Mouse (Mus musculus): ENCODE data around the gene Tulp2. TPM values are rescaled to one million over a fixed set of nuclear protein-coding genes. Genes with fewer than 3 reads are reported as not detected.

Tulp2 gene
- polyA plus RNA-seq (2012; rRNA removed): 0.20 and 0.46 TPM in 2 replicates

DNA sequence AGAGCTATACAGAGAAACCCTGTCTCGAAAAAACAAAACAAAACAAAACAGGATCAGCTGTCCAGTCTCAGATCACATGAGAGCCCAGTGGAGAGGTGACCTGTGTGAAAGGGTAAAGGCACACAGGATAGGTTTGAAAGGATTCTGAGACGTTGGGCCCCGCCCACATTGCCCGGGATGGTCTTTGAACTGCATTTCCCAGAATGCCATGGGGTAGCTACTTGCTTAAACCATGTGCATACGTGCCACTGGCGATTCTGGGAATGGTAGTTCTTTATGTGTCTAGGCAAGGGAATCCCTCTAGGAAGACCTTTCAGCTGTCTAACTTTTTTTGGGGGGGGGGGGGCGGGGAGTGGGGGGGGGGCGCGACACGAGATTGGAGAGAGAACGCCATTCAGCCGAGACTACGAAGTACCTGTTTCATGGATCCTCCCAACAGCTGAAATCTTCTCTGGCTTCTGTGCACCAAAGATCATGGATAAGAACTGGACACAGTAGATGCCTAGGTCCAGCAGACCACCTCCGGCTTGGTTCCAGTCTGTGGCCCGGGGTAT lies at the start of gene Tulp2:
TSS of gene Tulp2 (plus strand) at position 504 of the 554 bp plus-strand sequence.
- no peaks in the 10 kb centered on the region for H3K27me3 ChIP-seq (replicated peaks; ENCODE audit: control insufficient read depth, insufficient read depth, low read length)
- TF ChIP-seq CTCF (conservative IDR thresholded peaks at IDR 0.05; ENCODE audit: insufficient read depth, insufficient read length, low read depth, low read length): no peak
- no peak for TF ChIP-seq POLR2A (IDR thresholded peaks at IDR 0.05; ENCODE audit: low read depth, low read length)
- H3K4me3 ChIP-seq (ENCODE audit: insufficient read depth, low read depth, low read length): no peak within 1 kb of the TSS
- H3K27ac ChIP-seq (ENCODE audit: insufficient read depth, low read depth, low read length): no peak within 1 kb of the TSS
- H3K4me1 ChIP-seq (ENCODE audit: control insufficient read depth, insufficient read depth, low read length): no peaks in the 10 kb centered on the region; the same call in 1 of the 2 replicates
- 46% methylated on average over 15 of the region's 15 CpGs for WGBS
- DNase-seq: peak; percentile 85
- H3K36me3 ChIP-seq (ENCODE audit: control insufficient read depth, insufficient read depth, low read length): no peaks in the 10 kb centered on the region

DNA sequence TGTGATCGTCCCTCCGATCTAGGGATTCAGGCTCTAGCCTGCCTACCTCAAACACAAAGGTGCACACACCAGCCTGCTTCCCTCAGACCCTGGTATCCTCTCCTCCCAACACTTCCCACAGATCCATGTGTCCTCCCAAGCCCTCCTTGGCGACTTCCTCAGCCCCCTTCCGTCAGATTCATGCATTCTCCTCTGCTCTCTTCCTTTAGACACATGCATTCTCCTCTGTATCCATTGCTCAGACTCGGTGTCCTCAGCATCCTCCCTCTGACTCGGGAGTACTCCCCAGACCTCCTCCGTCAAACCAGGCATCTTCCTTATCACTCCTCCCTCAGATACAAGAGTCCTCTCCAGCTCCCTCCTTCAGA lies 47.9 kb upstream of the Tulp2 start:
- Histone ChIP-seq H3K4me1 (ENCODE audit: control insufficient read depth, insufficient read depth, low read length) (peaks cover 12% of the 10 kb centered on the region), H3K27me3 (replicated peaks; ENCODE audit: control insufficient read depth, insufficient read depth, low read length) (no peaks in the 10 kb centered on the region), H3K36me3 (ENCODE audit: control insufficient read depth, insufficient read depth, low read length) (no peaks in the 10 kb centered on the region), H3K27ac (ENCODE audit: insufficient read depth, low read depth, low read length) (no peak overlapping the region), H3K4me3 (ENCODE audit: insufficient read depth, low read depth, low read length) (peak overlapping the region; percentile 72)
- TF ChIP-seq POLR2A (IDR thresholded peaks at IDR 0.05; ENCODE audit: low read depth, low read length) (no peak), CTCF (conservative IDR thresholded peaks at IDR 0.05; ENCODE audit: insufficient read depth, insufficient read length, low read depth, low read length) (no peak)
- under 1% methylated on average over 7 of the region's 7 CpGs for WGBS
- DNase-seq: no peak

- under 1% methylated on average over 45 of the region's 45 CpGs for WGBS
- Histone ChIP-seq H3K4me3 (ENCODE audit: insufficient read depth, low read depth, low read length) (peak within 1 kb of the TSS; percentile 87), H3K27me3 (replicated peaks; ENCODE audit: control insufficient read depth, insufficient read depth, low read length) (no peaks in the 10 kb centered on the region), H3K36me3 (ENCODE audit: control insufficient read depth, insufficient read depth, low read length) (no peaks in the 10 kb centered on the region), H3K27ac (ENCODE audit: insufficient read depth, low read depth, low read length) (peak within 1 kb of the TSS; percentile 85), H3K4me1 (ENCODE audit: control insufficient read depth, insufficient read depth, low read length) (peaks cover 12% of the 10 kb centered on the region)
- peak; percentile 46 for TF ChIP-seq POLR2A (IDR thresholded peaks at IDR 0.05; ENCODE audit: low read depth, low read length)
- TF ChIP-seq CTCF (conservative IDR thresholded peaks at IDR 0.05; ENCODE audit: insufficient read depth, insufficient read length, low read depth, low read length): peak; percentile 81
- DNase-seq: peak; percentile 100
These were observed 47.3 kb upstream of the Tulp2 start, which contains the start of gene Gys1 for GRCm38 (mm10) chr7:45434203-45435015. TSS of gene Gys1 (plus strand) at chr7:45434844.

DNA sequence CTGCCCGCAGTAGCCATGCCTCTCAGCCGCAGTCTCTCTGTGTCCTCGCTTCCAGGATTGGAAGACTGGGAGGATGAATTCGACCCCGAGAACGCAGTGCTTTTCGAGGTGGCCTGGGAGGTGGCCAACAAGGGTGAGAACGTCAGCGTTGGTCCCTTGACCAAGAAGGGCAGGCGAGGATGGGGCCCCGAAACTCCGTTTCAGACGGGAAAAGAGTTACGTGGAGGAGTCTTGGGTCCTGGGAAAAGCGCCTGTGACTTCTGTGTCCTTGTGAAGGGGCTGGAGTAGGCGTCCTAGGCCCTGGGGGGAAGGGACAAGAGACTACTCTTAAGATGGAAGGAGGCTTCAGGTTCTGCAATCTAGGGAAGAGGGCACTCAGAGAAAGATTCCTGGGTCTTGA lies 46.6 kb upstream of the Tulp2 start:
- DNase-seq: no peak
- under 1% methylated on average over 16 of the region's 16 CpGs for WGBS
- peak overlapping the region; percentile 85 for H3K27ac ChIP-seq (ENCODE audit: insufficient read depth, low read depth, low read length)
- peaks cover 12% of the 10 kb centered on the region for H3K4me1 ChIP-seq (ENCODE audit: control insufficient read depth, insufficient read depth, low read length)
- H3K4me3 ChIP-seq (ENCODE audit: insufficient read depth, low read depth, low read length): peak overlapping the region; percentile 87
- no peaks in the 10 kb centered on the region for H3K36me3 ChIP-seq (ENCODE audit: control insufficient read depth, insufficient read depth, low read length)
- H3K27me3 ChIP-seq (replicated peaks; ENCODE audit: control insufficient read depth, insufficient read depth, low read length): no peaks in the 10 kb centered on the region
- TF ChIP-seq CTCF (conservative IDR thresholded peaks at IDR 0.05; ENCODE audit: insufficient read depth, insufficient read length, low read depth, low read length) (no peak), POLR2A (IDR thresholded peaks at IDR 0.05; ENCODE audit: low read depth, low read length) (no peak)

DNA sequence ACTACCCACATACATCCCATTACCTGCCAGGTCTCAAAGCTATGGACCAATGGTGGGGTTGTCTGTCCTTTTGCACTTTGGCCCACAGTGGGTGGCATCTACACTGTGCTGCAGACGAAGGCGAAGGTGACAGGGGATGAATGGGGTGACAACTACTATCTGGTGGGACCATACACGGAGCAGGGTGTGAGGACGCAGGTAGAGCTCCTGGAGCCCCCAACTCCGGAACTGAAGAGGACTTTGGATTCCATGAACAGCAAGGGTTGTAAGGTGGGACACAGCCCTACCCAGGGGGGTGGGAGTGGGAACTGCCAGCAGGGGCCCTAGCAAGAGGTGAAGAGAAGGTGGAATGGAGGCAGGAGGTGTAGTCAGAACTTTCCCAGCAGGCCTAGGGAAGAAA lies 45.2 kb upstream of the Tulp2 start:
- Histone ChIP-seq H3K36me3 (ENCODE audit: control insufficient read depth, insufficient read depth, low read length) (no peaks in the 10 kb centered on the region), H3K4me1 (ENCODE audit: control insufficient read depth, insufficient read depth, low read length) (peaks cover 12% of the 10 kb centered on the region), H3K4me3 (ENCODE audit: insufficient read depth, low read depth, low read length) (no peak overlapping the region), H3K27ac (ENCODE audit: insufficient read depth, low read depth, low read length) (no peak overlapping the region), H3K27me3 (replicated peaks; ENCODE audit: control insufficient read depth, insufficient read depth, low read length) (no peaks in the 10 kb centered on the region)
- no peak for DNase-seq
- WGBS: 82% methylated on average over 5 of the region's 5 CpGs
- TF ChIP-seq CTCF (conservative IDR thresholded peaks at IDR 0.05; ENCODE audit: insufficient read depth, insufficient read length, low read depth, low read length) (no peak), POLR2A (IDR thresholded peaks at IDR 0.05; ENCODE audit: low read depth, low read length) (no peak)

GRCm38 (mm10) chr7:45437046-45437445 lies 44.6 kb upstream of the Tulp2 start:
- H3K36me3 ChIP-seq (ENCODE audit: control insufficient read depth, insufficient read depth, low read length): no peaks in the 10 kb centered on the region
- no peak overlapping the region for H3K27ac ChIP-seq (ENCODE audit: insufficient read depth, low read depth, low read length)
- H3K4me1 ChIP-seq (ENCODE audit: control insufficient read depth, insufficient read depth, low read length): peaks cover 12% of the 10 kb centered on the region
- H3K4me3 ChIP-seq (ENCODE audit: insufficient read depth, low read depth, low read length): no peak overlapping the region
- 69% methylated on average over 6 of the region's 6 CpGs for WGBS
- no peaks in the 10 kb centered on the region for H3K27me3 ChIP-seq (replicated peaks; ENCODE audit: control insufficient read depth, insufficient read depth, low read length)
- no peak for DNase-seq
- TF ChIP-seq POLR2A (IDR thresholded peaks at IDR 0.05; ENCODE audit: low read depth, low read length) (no peak), CTCF (conservative IDR thresholded peaks at IDR 0.05; ENCODE audit: insufficient read depth, insufficient read length, low read depth, low read length) (no peak)
